Mouse (Mus musculus) MEL (cell line): ENCODE results near the gene Dop1a. TPM values are rescaled to one million over a fixed set of nuclear protein-coding genes. Genes with fewer than 3 reads are reported as not detected.

Experiments used
- DNase-seq: peaks from one replicate; pipeline ENCODE4 v3.0.0; 2011; ENCODE audit warnings: low read depth, low spot score
- H3K27ac ChIP-seq: 2 replicates; pipeline ENCODE4 v1.5.1; 2012; ENCODE audit warnings: low read depth, mild to moderate bottlenecking, control low read depth, low read length, moderate library complexity; ENCODE audit not compliant: control insufficient read depth
- H3K27me3 ChIP-seq, 2 experiments: fragments of 150-350 bp in 1 of 2; sonication (generic) in 1 of 2; 2 replicates each; pipeline ENCODE4 v1.6.1; 2012; ENCODE audit warnings: low read length in 2 of 2, mild to moderate bottlenecking in 2 of 2, improper control_type of control experiment in 1 of 2, moderate library complexity in 1 of 2; ENCODE audit not compliant: insufficient read depth in 2 of 2, control insufficient read depth in 1 of 2
- H3K36me3 ChIP-seq, 2 experiments: 2 replicates each; pipeline ENCODE4 v1.6.1; 2012 to 2014; ENCODE audit warnings: low read length in 2 of 2, improper control_type of control experiment in 1 of 2, inconsistent platforms in 1 of 2, mild to moderate bottlenecking in 1 of 2; ENCODE audit not compliant: insufficient read depth in 2 of 2, control insufficient read depth in 1 of 2
- H3K4me1 ChIP-seq, 2 experiments: fragments of 150-350 bp in 1 of 2; sonication (generic) in 1 of 2; 2 replicates each; pipeline ENCODE4 v1.6.1; 2012; ENCODE audit warnings: low read length in 2 of 2, improper control_type of control experiment in 1 of 2, mild to moderate bottlenecking in 1 of 2; ENCODE audit not compliant: insufficient read depth in 2 of 2, control insufficient read depth in 1 of 2
- H3K4me3 ChIP-seq, 2 experiments: fragments of 150-350 bp in 1 of 2; sonication (generic) in 1 of 2; 2 replicates each; pipeline ENCODE4 v1.5.1; 2012; ENCODE audit warnings: low read depth in 2 of 2, low read length in 2 of 2, mild to moderate bottlenecking in 2 of 2, moderate library complexity in 2 of 2, control low read depth in 1 of 2, improper control_type of control experiment in 1 of 2; ENCODE audit not compliant: control insufficient read depth in 1 of 2, insufficient read depth in 1 of 2
- H3K79me2 ChIP-seq: 2 replicates; pipeline ENCODE4 v1.6.1; 2012; ENCODE audit warnings: mild to moderate bottlenecking, low read length, moderate library complexity; ENCODE audit not compliant: control insufficient read depth, poor library complexity, insufficient read depth
- H3K9ac ChIP-seq: 2 replicates; pipeline ENCODE4 v1.6.1; 2012; ENCODE audit warnings: low read depth, mild to moderate bottlenecking, control low read depth, low read length, moderate library complexity; ENCODE audit not compliant: control insufficient read depth, poor library complexity, severe bottlenecking
- H3K9me3 ChIP-seq: fragments of 150-350 bp; sonication (generic); replicated peaks from 2 replicates; pipeline ENCODE4 v1.6.1; 2012; ENCODE audit warnings: mild to moderate bottlenecking, low read length, improper control_type of control experiment, moderate library complexity; ENCODE audit not compliant: insufficient read depth
- CTCF ChIP-seq, 3 experiments: IDR thresholded peaks in 2 of 3; conservative IDR thresholded peaks in 1 of 3; 2 replicates each; pipeline ENCODE4 v1.5.1; 2011 to 2012; ENCODE audit warnings: low read length in 3 of 3, low read depth in 2 of 3, mild to moderate bottlenecking in 2 of 3, improper control_type of control experiment in 1 of 3, inconsistent platforms in 1 of 3, mixed read lengths in 1 of 3, moderate library complexity in 1 of 3; ENCODE audit not compliant: control insufficient read depth in 1 of 3, insufficient read depth in 1 of 3, poor library complexity in 1 of 3, severe bottlenecking in 1 of 3
- ELF1 ChIP-seq: IDR thresholded peaks from 2 replicates; pipeline ENCODE4 v1.6.1; 2014; ENCODE audit warnings: low read depth, mild to moderate bottlenecking, inconsistent platforms, low read length, improper control_type of control experiment, moderate library complexity
- ETS1 ChIP-seq: IDR thresholded peaks from 2 replicates; pipeline ENCODE4 v1.6.1; 2012; ENCODE audit warnings: low read depth, mild to moderate bottlenecking, inconsistent platforms, low read length, improper control_type of control experiment, moderate library complexity
- GATA1 ChIP-seq: IDR thresholded peaks from 2 replicates; pipeline ENCODE4 v1.6.1; 2011; ENCODE audit warnings: low read depth, low read length, improper control_type of control experiment
- HCFC1 ChIP-seq: IDR thresholded peaks from 2 replicates; pipeline ENCODE4 v1.6.1; 2012; ENCODE audit warnings: low read depth, mild to moderate bottlenecking, inconsistent platforms, low read length, improper control_type of control experiment, moderate library complexity
- JUND ChIP-seq: IDR thresholded peaks from 2 replicates; pipeline ENCODE4 v1.6.1; 2011; ENCODE audit warnings: low read depth, mild to moderate bottlenecking, improper control_type of control experiment, low read length
- KAT2A ChIP-seq: conservative IDR thresholded peaks from 2 replicates; pipeline ENCODE4 v1.6.1; 2012; ENCODE audit warnings: low read depth, low read length, improper control_type of control experiment, inconsistent platforms
- RAD21 ChIP-seq: IDR thresholded peaks from 2 replicates; pipeline ENCODE4 v1.6.1; 2011; ENCODE audit warnings: mild to moderate bottlenecking, low read depth, low read length, improper control_type of control experiment
- SIN3A ChIP-seq: IDR thresholded peaks from 2 replicates; pipeline ENCODE4 v1.6.1; 2012; ENCODE audit warnings: low read length, improper control_type of control experiment, inconsistent platforms
- SMC3 ChIP-seq: IDR thresholded peaks from 2 replicates; pipeline ENCODE4 v1.6.1; 2011; ENCODE audit warnings: low read depth, low read length, improper control_type of control experiment
- ZC3H11A ChIP-seq: IDR thresholded peaks from 2 replicates; pipeline ENCODE4 v1.6.1; 2012; ENCODE audit warnings: low read depth, mild to moderate bottlenecking, inconsistent platforms, low read length, improper control_type of control experiment
- polyA plus RNA-seq, 2 experiments: library from polyadenylated mRNA; stranded (reverse) in 1 of 2; unstranded in 1 of 2; fragments of >175 nt in 1 of 2; fragments of >200 nt in 1 of 2; gene quantifications; 2 replicates each; pipeline versions ENCODE4 v1.2.1 to v1.2.4; 2012; ENCODE audit warnings: low replicate concordance in 2 of 2, low read depth in 1 of 2; ENCODE audit not compliant: insufficient read length in 2 of 2, insufficient read depth in 1 of 2, missing spikeins in 1 of 2
- total RNA-seq: library from RNA; depleted of rRNA; stranded (reverse); fragments of 300-350 nt; gene quantifications from 2 replicates; pipeline ENCODE4 v1.2.3, GENCODE M21; 2012

Gene Dop1a
- total and polyA plus RNA-seq, 3 experiments: 15.0 to 16.8 TPM; not detected in 1

- peaks cover 0 to 7% of the 10 kb centered on the region in 2 experiments; a peak in 2 of 4 replicates for H3K4me1 ChIP-seq
- DNase-seq: peak; percentile 77
- no peaks in the 10 kb centered on the region for H3K9me3 ChIP-seq
- no peak overlapping the region for H3K4me3 ChIP-seq
- H3K79me2 ChIP-seq: no peaks in the 10 kb centered on the region
- H3K9ac ChIP-seq: no peak overlapping the region
- no peak overlapping the region for H3K27ac ChIP-seq
- TF ChIP-seq HCFC1 (0 out of 2 replicates have a peak, but pooled peaks have one; percentile 27), CTCF (IDR thresholded peaks at IDR 0.05 in 2 of 3, conservative IDR thresholded peaks at IDR 0.05 in 1 of 3; ENCODE audit: control insufficient read depth in 1 of 3, insufficient read depth in 1 of 3, low read depth in 2 of 3, low read length in 3 of 3, poor library complexity in 1 of 3, severe bottlenecking in 1 of 3) (peak; percentile 91 to 93 (median 92)), GATA1 (0 out of 2 replicates have a peak, but pooled peaks have one; percentile 4), ETS1 (no peak), JUND (no peak), SIN3A (peak; percentile 66), ELF1 (peak; percentile 47; the same call in 1 of the 2 replicates), RAD21 (peak; percentile 81), ZC3H11A (peak; percentile 42), SMC3 (peak; percentile 85)
- no peaks in the 10 kb centered on the region for H3K27me3 ChIP-seq
- peaks cover 4 to 12% of the 10 kb centered on the region in 2 experiments for H3K36me3 ChIP-seq
These were observed 116.8 kb downstream of the Dop1a start for GRCm38 (mm10) chr9:86583740-86584139.

- TF ChIP-seq KAT2A (no peak), ZC3H11A (no peak)
These were observed 120.3 kb downstream of the Dop1a start for GRCm38 (mm10) chr9:86587019-86587795.

More at GRCm38 (mm10) chr9:86587019-86587795, 120.3 kb downstream of the Dop1a start:
- no peaks in the 10 kb centered on the region for H3K79me2 ChIP-seq
- no peaks in the 10 kb centered on the region for H3K27me3 ChIP-seq
- no peaks in the 10 kb centered on the region for H3K9me3 ChIP-seq
- H3K27ac ChIP-seq: no peak overlapping the region
- H3K36me3 ChIP-seq: peaks cover 0 to 6% of the 10 kb centered on the region in 2 experiments; a peak in 2 of 4 replicates
- H3K4me3 ChIP-seq: no peak overlapping the region
- no peak overlapping the region for H3K9ac ChIP-seq
- H3K4me1 ChIP-seq: no peaks in the 10 kb centered on the region
- no peak for DNase-seq
